Mouse (Mus musculus): ENCODE measurements around the gene Il12b.

GRCm38 (mm10) chr11:44427951-44428350, 28.1 kb downstream of the Il12b start:
- TF ChIP-seq MAX (IDR thresholded peaks at IDR 0.05; ENCODE audit: low read length) (no peak), HCFC1 (IDR thresholded peaks at IDR 0.05; ENCODE audit: low read depth, low read length) (no peak), CTCF (IDR thresholded peaks at IDR 0.05 in 2 of 3, conservative IDR thresholded peaks at IDR 0.05 in 1 of 3; ENCODE audit: control insufficient read depth in 1 of 3, insufficient read depth in 1 of 3, low read depth in 2 of 3, low read length in 3 of 3, poor library complexity in 1 of 3, severe bottlenecking in 1 of 3) (no peak), GATA1 (IDR thresholded peaks at IDR 0.05; ENCODE audit: low read depth, low read length) (no peak), ZKSCAN1 (IDR thresholded peaks at IDR 0.05; ENCODE audit: low read depth, low read length) (no peak), EP300 (IDR thresholded peaks at IDR 0.05; ENCODE audit: low read depth in 1 of 2, low read length in 2 of 2) (no peak), SIN3A (IDR thresholded peaks at IDR 0.05; ENCODE audit: low read length) (no peak)

All from MEL (cell line).